ENCODE assay signal across 9 mouse cellular contexts in genomic region chr8:75272166-75272565, GRCm38 (mm10). TPM values are rescaled to one million over a fixed set of nuclear protein-coding genes. Genes with fewer than 3 reads are reported as not detected.
DNase-seq lines count a peak whose midpoint lies in the region; ATAC-seq lines count a peak whose summit lies in the region.
"Had no signal": no experiment of that assay in that cellular context is flagged by ENCODE, and none has a peak within 500 bp of the region (broad histone marks: within the 10 kb centered on the region; RNA-seq: fewer than 3 reads in every experiment).

No protein-coding gene starts in this region.

- no peaks in the 10 kb centered on the region for H3K36me3 ChIP-seq in heart, embryonic 11.5 days (ENCODE audit: control insufficient read depth, insufficient read depth, low read length)

- H3K4me2 ChIP-seq in heart, embryonic 11.5 days: no peak overlapping the region

- no peak for ATAC-seq in heart, embryonic 11.5 days (replicated peaks; ENCODE audit: insufficient number of reproducible peaks, low FRiP score, low TSS enrichment)

- peaks cover 5% of the 10 kb centered on the region for H3K9me3 ChIP-seq in heart, embryonic 11.5 days (replicated peaks; ENCODE audit: control insufficient read depth, low read length)

- H3K4me3 ChIP-seq in heart, embryonic 11.5 days (ENCODE audit: low read depth, low read length): no peak overlapping the region

- peak; percentile 22 to 65 for DNase-seq in heart, adult 18-20 months
- peak; percentile 14 for DNase-seq in thymus, postnatal 4 days
- no peak for DNase-seq in thymus, postnatal 14 days
- peak; percentile 27 for DNase-seq in embryo, embryonic 9.5 days (ENCODE audit: extremely low spot score)
- DNase-seq in lung, postnatal 10 days: peak; percentile 39
- DNase-seq in yolk sac, embryonic 10.5 days (ENCODE audit: low spot score): no peak
- no peak for DNase-seq in right cerebral cortex, postnatal 36 days (ENCODE audit: low spot score in 2 of 2)

- H3K4me1 ChIP-seq in heart, embryonic 11.5 days (ENCODE audit: control insufficient read depth, insufficient read depth, low read length): no peaks in the 10 kb centered on the region

- 32% methylated on average over 4 of the region's 4 CpGs for WGBS in heart, embryonic 11.5 days (ENCODE audit: insufficient replicate concordance)

- H3K27ac ChIP-seq in heart, embryonic 11.5 days (ENCODE audit: low read depth, low read length): no peak overlapping the region

- no peaks in the 10 kb centered on the region for H3K27me3 ChIP-seq in heart, embryonic 11.5 days (ENCODE audit: control insufficient read depth, insufficient read depth, low read length)

- no peak overlapping the region for H3K9ac ChIP-seq in heart, embryonic 11.5 days (ENCODE audit: low read depth, low read length)

RNA-seq across cellular contexts. Expression of gene Rasd2, which starts 58.4 kb away (rescaled TPM):
- 1 to 10 TPM; 5.4 to 6.1 TPM for total RNA-seq in heart, adult 18-20 months (2021)
- polyA plus RNA-seq in heart, embryonic 11.5 days (2014; fragmentation: Nextera tagmentation; extraction: Ambion mirVana): 0.10 and 0.16 TPM in 2 replicates
- total RNA-seq: neutrophil, adult 5-6 weeks had no signal

Comparison
In these comparisons a context has a peak if more than half of its experiments do, and no peak if none do; other contexts are left out.
1. DNase-seq: peak in heart, adult 18-20 months (2 of 2), thymus, postnatal 4 days (single experiment), embryo, embryonic 9.5 days (single experiment) and lung, postnatal 10 days (single experiment); none in thymus, postnatal 14 days (single experiment), yolk sac, embryonic 10.5 days (single experiment) and right cerebral cortex, postnatal 36 days (0 of 2).